Mouse (Mus musculus): ENCODE data around the gene Upp2.

The Upp2 gene

GRCm38 (mm10) chr2:58758081-58758480 lies 191.0 kb downstream of the Upp2 start:
- no peak for DNase-seq (ENCODE audit: low spot score in 2 of 2)

GRCm38 (mm10) chr2:58759676-58760075 lies 192.6 kb downstream of the Upp2 start:
- DNase-seq (ENCODE audit: low spot score in 2 of 2) = no peak

- DNase-seq (ENCODE audit: low spot score in 2 of 2) = no peak
Measured at GRCm38 (mm10) chr2:58765141-58765540, 198.0 kb downstream of the Upp2 start.

DNA sequence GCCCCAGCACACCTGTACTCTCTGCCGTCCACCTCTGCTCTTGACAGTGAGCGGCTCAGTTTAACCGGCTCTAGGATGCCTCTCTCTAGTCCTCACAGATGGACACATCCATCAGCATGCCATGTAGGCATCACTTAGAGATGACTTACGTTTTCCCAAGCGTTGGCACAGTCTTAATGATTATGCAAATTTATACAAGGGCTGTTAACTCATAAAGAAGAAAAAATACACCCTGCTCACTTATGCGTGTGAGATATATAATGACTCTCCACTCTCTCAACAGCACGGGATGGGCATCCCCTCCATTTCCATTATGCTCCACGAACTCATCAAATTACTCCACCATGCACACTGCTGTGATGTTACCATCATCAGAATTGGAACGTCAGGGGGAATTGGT lies 206.7 kb downstream of the Upp2 start:
- DNase-seq (ENCODE audit: low spot score in 2 of 2) = no peak

DNA sequence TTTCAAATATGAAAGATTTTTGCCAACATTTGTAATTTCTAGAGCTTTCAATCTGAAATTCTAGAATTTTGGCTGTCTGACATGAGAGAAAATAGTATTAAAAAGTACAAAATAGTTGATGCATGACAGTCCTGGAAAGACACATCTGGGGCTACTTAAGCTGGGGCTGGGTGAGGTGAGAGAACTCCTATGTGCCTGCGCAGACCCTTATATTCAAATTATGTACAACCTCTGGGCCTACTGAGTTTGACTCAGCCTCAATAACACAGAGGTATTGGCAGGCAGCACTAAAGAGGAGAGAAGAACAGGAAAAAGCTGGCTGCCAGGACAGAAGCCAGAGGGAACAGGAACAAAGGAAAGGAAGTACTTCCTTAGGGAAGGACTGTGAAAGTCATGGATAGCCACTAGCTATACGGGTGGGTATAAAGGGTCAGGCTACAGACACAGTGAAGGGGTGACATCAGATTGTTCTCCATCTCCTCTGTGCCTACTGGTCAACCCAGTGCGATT lies 211.9 kb downstream of the Upp2 start:
- no peak for DNase-seq (ENCODE audit: low spot score in 2 of 2)

- DNase-seq (ENCODE audit: low spot score in 2 of 2) = no peak
Measured at GRCm38 (mm10) chr2:58783526-58783925, 216.4 kb downstream of the Upp2 start.

DNA sequence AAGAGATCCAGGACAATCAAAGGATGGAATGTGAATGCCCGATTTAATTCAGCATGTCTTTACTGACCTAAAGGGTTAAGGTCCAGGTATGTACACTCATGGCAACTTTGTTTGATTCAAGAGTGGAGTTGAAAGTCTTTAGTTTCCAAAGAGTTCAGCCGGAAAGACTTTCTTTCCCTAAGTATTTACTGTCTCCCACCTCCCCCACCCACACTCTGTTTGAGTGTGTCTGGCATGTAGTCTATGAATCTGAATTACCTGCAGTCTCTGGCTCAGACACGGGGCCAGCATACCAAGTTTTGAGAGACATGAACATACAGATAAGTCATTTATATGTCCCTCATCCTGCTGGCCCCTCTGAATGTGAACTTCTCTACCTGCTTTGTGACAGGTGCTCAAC lies 219.1 kb downstream of the Upp2 start:
- DNase-seq (ENCODE audit: low spot score in 2 of 2) = no peak

GRCm38 (mm10) chr2:58786681-58787080 lies 219.6 kb downstream of the Upp2 start:
- no peak for DNase-seq (ENCODE audit: low spot score in 2 of 2)

- DNase-seq (ENCODE audit: low spot score in 2 of 2) = no peak
Measured at GRCm38 (mm10) chr2:58787360-58787759, 220.3 kb downstream of the Upp2 start.

DNA sequence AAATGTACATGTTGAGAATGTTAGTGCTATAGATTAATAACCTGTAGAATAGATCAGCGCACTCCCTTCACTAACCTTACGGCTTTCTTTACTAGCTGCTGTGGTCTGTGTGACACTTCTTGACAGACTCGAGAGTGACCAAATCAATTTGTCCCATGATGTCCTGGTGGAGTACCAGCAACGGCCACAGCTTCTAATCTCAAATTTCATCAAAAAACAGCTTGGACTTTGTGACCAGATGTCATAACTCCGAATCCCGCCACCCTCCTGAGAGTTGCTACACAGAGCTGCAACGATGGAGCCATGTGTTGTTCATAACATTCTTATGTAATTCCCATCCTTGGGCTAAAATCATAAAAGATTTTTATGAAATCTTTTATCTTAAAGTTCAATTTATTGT lies 222.8 kb downstream of the Upp2 start:
- no peak for DNase-seq (ENCODE audit: low spot score in 2 of 2)

GRCm38 (mm10) chr2:58790361-58790760 lies 223.3 kb downstream of the Upp2 start:
- no peak for DNase-seq (ENCODE audit: low spot score in 2 of 2)

DNA sequence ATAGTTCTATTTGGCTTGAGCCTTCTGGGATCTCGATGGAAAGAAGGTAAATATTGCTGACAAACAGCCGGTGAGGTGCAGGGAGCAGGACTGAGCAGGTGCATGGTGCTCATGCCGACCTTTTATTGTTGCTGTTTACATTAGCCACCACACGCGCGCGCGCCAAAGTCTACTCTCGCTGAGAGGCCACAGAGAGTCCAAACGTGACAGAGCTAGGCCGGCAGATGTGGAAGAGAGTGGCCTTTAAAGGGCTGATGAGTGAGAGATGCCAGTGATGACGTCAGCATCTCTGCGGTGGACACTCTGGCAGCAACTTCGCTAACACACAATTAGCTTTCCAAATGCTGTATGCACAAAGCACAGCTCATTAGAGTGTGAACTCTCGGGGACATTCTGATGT lies 227.4 kb downstream of the Upp2 start:
- DNase-seq (ENCODE audit: low spot score in 2 of 2) = no peak

- no peak for DNase-seq (ENCODE audit: low spot score in 2 of 2)
Measured at GRCm38 (mm10) chr2:58795432-58795831, 228.3 kb downstream of the Upp2 start.

DNA sequence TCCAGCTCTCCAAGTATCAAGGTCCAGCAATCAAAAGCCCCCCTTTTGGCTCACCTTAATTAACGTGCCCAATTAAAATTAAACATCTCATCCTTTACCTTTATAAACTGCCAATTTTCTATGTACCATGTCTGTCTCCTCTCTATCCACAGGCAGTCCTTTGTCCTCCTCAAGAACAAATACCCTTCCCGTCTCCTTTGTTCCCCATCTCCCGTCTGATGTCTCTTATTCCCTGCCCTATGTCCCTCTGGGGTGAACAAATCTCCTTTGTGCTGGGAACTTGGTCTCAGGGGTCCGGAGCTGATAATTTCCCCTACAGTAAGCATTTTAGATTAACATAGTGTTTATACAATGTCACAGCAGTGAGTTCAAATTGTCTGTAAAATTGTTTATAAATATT lies 230.4 kb downstream of the Upp2 start:
- DNase-seq (ENCODE audit: low spot score in 2 of 2) = no peak

GRCm38 (mm10) chr2:58799126-58799525 lies 232.0 kb downstream of the Upp2 start:
- no peak for DNase-seq (ENCODE audit: low spot score in 2 of 2)

DNA sequence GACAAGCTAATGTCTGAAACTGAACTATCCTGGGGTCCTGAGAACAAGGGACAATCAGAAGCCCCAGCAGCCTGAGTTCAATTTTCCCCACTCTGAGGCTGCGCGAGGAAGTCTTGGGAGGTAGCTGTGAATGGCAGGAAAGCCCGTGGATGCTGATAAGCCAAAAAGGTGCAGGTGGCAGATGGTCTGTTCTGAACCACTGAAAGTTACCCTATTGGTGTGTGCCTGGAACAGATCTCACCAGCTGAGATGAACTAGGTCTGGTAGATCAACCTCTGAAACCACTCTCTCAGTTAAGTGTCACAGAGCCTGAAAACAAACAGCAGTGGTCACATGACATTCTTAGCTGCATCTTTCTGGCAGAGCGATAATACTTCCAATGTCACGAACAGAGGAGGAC lies 232.5 kb downstream of the Upp2 start:
- no peak for DNase-seq (ENCODE audit: low spot score in 2 of 2)

DNA sequence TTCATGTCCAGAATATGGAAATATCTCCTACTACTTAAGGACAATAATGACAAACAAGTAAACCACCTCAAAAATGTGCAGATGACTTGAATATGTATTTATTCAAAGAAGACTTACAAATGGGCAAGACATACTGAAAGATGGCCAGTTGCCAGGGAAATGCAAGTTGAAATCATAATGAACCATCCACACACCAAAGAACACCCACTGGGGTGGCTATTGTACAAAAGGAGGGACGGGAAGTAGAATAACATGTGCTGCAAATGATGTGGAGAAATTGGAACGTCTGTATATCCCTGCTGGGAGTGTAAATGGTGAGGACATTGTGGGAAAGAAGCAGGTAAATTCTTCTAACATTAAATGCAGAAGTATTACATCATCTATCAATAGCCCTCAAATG lies 245.8 kb downstream of the Upp2 start:
- no peak for DNase-seq (ENCODE audit: low spot score in 2 of 2)

DNA sequence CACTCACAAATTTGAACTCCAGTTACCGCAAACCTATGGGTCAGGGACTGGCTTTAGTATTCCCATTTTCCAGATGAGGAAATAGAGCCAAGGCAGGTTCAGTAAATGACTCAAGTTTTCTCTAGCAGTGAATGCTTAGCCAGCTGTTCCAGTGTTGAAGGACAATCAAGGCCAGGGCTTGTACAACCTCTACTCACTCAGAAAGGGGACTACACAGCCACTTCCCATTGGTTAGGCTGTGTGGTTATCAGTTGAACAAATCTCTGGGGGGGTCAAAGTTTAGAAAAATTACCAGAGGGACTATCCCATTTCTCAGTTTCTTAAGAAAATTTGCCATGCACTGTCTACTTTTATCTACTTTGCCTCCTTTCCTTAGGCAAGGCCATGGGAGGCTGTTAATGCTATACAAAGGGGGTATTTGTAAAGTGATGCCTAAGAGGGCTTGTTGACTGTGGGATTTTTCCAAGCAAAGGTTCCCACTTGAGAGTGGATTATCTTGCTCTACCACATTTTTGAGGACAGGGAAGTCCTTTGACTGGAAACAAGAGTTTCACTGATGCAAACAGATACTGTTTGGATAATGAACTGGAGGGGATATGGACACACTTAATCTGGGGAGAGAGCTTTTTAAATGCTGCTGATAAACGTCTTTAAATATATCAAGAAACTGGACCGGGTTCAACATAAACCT lies 262.0 kb downstream of the Upp2 start:
- DNase-seq (ENCODE audit: low spot score in 2 of 2) = no peak

- DNase-seq (ENCODE audit: low spot score in 2 of 2) = no peak
Measured at GRCm38 (mm10) chr2:58829981-58830742, 263.1 kb downstream of the Upp2 start.

- no peak for DNase-seq (ENCODE audit: low spot score in 2 of 2)
Measured at GRCm38 (mm10) chr2:58832253-58832980, 265.3 kb downstream of the Upp2 start.

DNA sequence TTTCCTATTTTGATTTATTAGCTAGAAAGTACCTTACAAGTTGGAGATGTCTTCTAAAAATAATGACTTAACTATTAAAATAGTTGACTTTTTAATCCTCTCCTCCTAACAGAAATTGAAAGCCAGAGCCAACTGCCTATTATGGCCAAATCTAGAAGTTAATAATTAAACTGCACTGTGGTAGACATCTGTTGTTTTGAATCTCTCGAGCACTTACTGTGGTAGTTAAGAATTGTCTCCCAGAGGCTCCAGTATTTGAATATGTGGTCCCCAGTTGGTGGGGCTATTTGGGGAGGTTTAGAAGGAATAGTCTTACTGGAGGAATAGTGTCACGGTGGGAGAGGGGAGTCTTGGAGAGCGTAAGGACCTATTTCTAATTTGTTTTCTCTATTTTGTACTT lies 273.9 kb downstream of the Upp2 start:
- no peak for DNase-seq (ENCODE audit: low spot score in 2 of 2)

- no peak for DNase-seq (ENCODE audit: low spot score in 2 of 2)
Measured at GRCm38 (mm10) chr2:58842443-58842842, 275.3 kb downstream of the Upp2 start.
